Mouse (Mus musculus): ENCODE results near the gene Rreb1. TPM values are rescaled to one million over a fixed set of nuclear protein-coding genes. Genes with fewer than 3 reads are reported as not detected.
A peak's percentile ranks its signal among the peaks of the same experiment; 100 is the strongest.

Rreb1 gene
- polyA plus RNA-seq (2015; fragmentation: Nextera tagmentation; extraction: Ambion mirVana): 14.3 and 14.5 TPM in 2 replicates

DNA sequence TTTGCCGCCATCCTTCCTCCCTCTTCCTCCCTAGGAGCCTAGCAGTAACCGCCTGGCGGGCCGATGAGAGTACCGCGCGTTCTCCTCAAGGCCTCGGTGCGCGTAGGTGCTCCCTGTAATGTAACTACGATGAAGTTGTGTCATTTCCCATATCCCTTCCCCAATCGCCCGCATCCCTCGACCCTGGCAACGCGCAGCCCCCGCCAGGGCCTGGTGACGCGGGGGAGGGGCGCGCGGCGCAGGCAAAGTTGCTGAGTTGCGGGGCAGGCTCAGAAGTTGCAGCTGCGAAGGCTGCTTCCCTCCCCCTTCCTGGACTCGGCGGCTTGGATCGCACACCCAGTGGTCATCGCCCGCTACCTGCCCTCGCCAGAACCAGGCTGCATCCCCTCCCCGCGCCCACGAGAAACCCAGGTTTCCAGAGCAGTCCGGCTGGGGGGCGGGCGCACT lies at the start of gene Rreb1:
TSS of gene Rreb1 (plus strand) at position 254 of the 447 bp plus-strand sequence.
- 0 out of 2 replicates have a peak within 1 kb of the TSS, but pooled peaks have one; percentile 13 for H3K27ac ChIP-seq
- peak; percentile 78 for ATAC-seq (replicated peaks; ENCODE audit: low FRiP score)

DNA sequence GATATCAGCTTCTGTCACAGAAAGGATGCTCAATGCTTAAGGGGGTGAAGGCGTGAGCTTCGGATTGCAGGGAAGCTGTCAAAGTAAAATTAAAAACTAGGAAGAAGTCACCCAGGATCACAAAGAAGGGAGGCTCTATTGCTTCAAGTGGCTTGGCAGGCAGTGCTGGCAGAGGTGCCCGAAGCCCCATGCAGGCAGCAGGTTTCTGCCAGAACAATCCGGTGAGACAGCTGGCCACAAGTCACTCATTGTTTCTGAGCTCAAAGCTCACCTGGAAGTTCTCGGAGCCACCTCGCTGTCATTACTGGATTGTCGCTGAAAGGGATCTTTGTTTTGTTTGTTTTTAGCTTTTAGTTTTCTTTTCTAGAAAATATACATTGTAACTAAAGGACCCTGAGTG lies 49.6 kb upstream of the Rreb1 start:
- no peak overlapping the region for H3K4me2 ChIP-seq
- no peak overlapping the region for H3K4me3 ChIP-seq (replicated peaks)
- H3K27me3 ChIP-seq: no peaks in the 10 kb centered on the region
- H3K9me3 ChIP-seq (replicated peaks): no peaks in the 10 kb centered on the region
- no peak for ATAC-seq (replicated peaks; ENCODE audit: low FRiP score)
- no peak overlapping the region for H3K27ac ChIP-seq
- no peak overlapping the region for H3K9ac ChIP-seq
- H3K36me3 ChIP-seq: no peaks in the 10 kb centered on the region
- WGBS: 85% methylated on average over 7 of the region's 7 CpGs
- H3K4me1 ChIP-seq: no peaks in the 10 kb centered on the region

More for the DNA sequence above, at the start of gene Rreb1:
- H3K4me2 ChIP-seq: peak within 1 kb of the TSS; percentile 100
- under 1% methylated on average over 35 of the region's 37 CpGs for WGBS
- peak within 1 kb of the TSS; percentile 57 for H3K9ac ChIP-seq
- peaks cover 22% of the 10 kb centered on the region for H3K4me1 ChIP-seq
- no peaks in the 10 kb centered on the region for H3K36me3 ChIP-seq
- peaks cover 13% of the 10 kb centered on the region; the same call in 1 of the 2 replicates for H3K27me3 ChIP-seq
- H3K9me3 ChIP-seq (replicated peaks): no peaks in the 10 kb centered on the region
- H3K4me3 ChIP-seq (replicated peaks): peak within 1 kb of the TSS; percentile 59

GRCm38 (mm10) chr13:37731914-37732693 lies 46.1 kb upstream of the Rreb1 start:
- H3K9me3 ChIP-seq (replicated peaks): no peaks in the 10 kb centered on the region
- 66% methylated on average over 12 of the region's 12 CpGs for WGBS
- H3K27ac ChIP-seq: no peak overlapping the region
- ATAC-seq (replicated peaks; ENCODE audit: low FRiP score): no peak
- H3K4me1 ChIP-seq: no peaks in the 10 kb centered on the region
- no peak overlapping the region for H3K4me3 ChIP-seq (replicated peaks)
- H3K36me3 ChIP-seq: no peaks in the 10 kb centered on the region
- no peak overlapping the region for H3K4me2 ChIP-seq
- H3K9ac ChIP-seq: no peak overlapping the region
- H3K27me3 ChIP-seq: no peaks in the 10 kb centered on the region

DNA sequence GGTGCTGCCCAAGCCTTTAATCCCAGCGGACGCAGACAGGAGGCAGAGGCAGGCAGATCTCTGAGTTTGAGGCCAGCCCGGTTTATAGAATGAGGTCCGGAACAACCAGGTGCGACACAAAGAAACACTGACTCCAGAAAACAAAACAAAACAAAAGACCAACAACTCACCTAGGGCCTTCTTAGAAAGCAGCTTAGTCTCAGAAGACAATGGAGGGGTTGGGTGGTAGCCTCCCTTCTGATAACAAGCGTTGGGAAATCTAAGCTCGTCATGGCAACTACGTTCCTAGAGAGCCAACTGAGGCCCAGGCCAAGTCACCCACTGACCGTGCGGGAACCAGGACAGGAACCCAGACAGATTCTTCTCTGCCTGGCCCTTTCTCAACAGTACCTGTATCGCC lies 43.7 kb upstream of the Rreb1 start:
- Histone ChIP-seq H3K9me3 (replicated peaks) (no peaks in the 10 kb centered on the region), H3K9ac (no peak overlapping the region), H3K27ac (no peak overlapping the region), H3K27me3 (no peaks in the 10 kb centered on the region), H3K4me2 (no peak overlapping the region), H3K4me1 (no peaks in the 10 kb centered on the region), H3K4me3 (replicated peaks) (no peak overlapping the region), H3K36me3 (no peaks in the 10 kb centered on the region)
- WGBS: 95% methylated on average over 11 of the region's 11 CpGs
- no peak for ATAC-seq (replicated peaks; ENCODE audit: low FRiP score)

DNA sequence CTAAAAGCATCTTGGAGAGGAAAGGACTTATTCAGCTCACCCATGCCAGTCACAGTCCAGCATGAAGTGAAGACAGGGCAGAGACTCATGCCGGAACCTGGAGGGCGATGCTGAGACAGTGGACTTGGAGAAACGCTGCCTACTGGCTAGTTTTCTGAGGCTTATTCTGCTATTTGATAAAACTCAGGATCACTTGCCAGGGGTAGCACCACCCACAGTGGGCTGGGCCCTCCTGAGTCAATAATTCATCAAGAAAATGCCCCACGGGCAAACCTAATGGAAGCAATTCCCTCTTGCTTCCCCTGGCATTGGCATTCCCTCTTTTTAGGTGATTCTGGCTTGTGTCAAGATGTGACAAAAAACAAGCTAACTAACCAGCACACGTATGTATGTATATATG lies 38.1 kb upstream of the Rreb1 start:
- Histone ChIP-seq H3K9ac (no peak overlapping the region), H3K4me1 (peaks cover 16% of the 10 kb centered on the region), H3K36me3 (no peaks in the 10 kb centered on the region), H3K27me3 (no peaks in the 10 kb centered on the region), H3K27ac (0 out of 2 replicates have a peak overlapping the region, but pooled peaks have one; percentile 5), H3K4me3 (replicated peaks) (no peak overlapping the region), H3K4me2 (no peak overlapping the region), H3K9me3 (replicated peaks) (no peaks in the 10 kb centered on the region)
- ATAC-seq (replicated peaks; ENCODE audit: low FRiP score): no peak
- 81% methylated on average over 5 of the region's 5 CpGs for WGBS

GRCm38 (mm10) chr13:37740752-37741151 lies 37.4 kb upstream of the Rreb1 start:
- Histone ChIP-seq H3K4me1 (peaks cover 16% of the 10 kb centered on the region), H3K27me3 (no peaks in the 10 kb centered on the region), H3K36me3 (no peaks in the 10 kb centered on the region), H3K27ac (0 out of 2 replicates have a peak overlapping the region, but pooled peaks have one; percentile 5), H3K4me2 (no peak overlapping the region), H3K9ac (no peak overlapping the region), H3K4me3 (replicated peaks) (no peak overlapping the region), H3K9me3 (replicated peaks) (no peaks in the 10 kb centered on the region)
- WGBS: 25% methylated on average over 5 of the region's 5 CpGs
- ATAC-seq (replicated peaks; ENCODE audit: low FRiP score): no peak

GRCm38 (mm10) chr13:37742248-37742647 lies 36.0 kb upstream of the Rreb1 start:
- H3K9me3 ChIP-seq (replicated peaks): no peaks in the 10 kb centered on the region
- H3K27me3 ChIP-seq: no peaks in the 10 kb centered on the region
- H3K4me3 ChIP-seq (replicated peaks): no peak overlapping the region
- WGBS: 81% methylated on average over 4 of the region's 4 CpGs
- H3K27ac ChIP-seq: no peak overlapping the region
- no peak for ATAC-seq (replicated peaks; ENCODE audit: low FRiP score)
- H3K36me3 ChIP-seq: no peaks in the 10 kb centered on the region
- H3K4me2 ChIP-seq: no peak overlapping the region
- H3K9ac ChIP-seq: no peak overlapping the region
- H3K4me1 ChIP-seq: peaks cover 16% of the 10 kb centered on the region

DNA sequence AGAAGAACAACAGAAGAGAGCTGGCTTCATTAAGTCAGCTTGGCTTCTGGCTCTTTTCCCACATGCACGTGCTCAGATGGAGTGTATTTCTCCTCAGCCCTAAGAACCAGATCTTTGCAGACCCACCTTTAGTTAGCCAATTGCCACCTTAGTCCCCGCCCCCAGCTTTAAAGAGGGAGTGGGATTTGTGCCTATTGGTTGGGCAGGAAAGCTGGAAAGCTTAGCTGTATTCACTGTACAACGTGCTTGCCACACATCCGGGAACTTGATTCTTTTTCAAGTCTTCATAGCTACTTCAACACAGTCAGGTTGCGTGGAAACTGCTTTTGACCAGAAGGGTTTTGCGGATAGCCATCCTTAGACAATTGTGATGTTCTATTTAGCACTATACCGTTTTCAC lies 30.7 kb upstream of the Rreb1 start:
- Histone ChIP-seq H3K9ac (no peak overlapping the region), H3K27ac (no peak overlapping the region), H3K4me2 (no peak overlapping the region), H3K9me3 (replicated peaks) (no peaks in the 10 kb centered on the region), H3K4me1 (no peaks in the 10 kb centered on the region), H3K27me3 (no peaks in the 10 kb centered on the region), H3K36me3 (no peaks in the 10 kb centered on the region), H3K4me3 (replicated peaks) (no peak overlapping the region)
- no peak for ATAC-seq (replicated peaks; ENCODE audit: low FRiP score)
- 73% methylated on average over 7 of the region's 7 CpGs for WGBS

DNA sequence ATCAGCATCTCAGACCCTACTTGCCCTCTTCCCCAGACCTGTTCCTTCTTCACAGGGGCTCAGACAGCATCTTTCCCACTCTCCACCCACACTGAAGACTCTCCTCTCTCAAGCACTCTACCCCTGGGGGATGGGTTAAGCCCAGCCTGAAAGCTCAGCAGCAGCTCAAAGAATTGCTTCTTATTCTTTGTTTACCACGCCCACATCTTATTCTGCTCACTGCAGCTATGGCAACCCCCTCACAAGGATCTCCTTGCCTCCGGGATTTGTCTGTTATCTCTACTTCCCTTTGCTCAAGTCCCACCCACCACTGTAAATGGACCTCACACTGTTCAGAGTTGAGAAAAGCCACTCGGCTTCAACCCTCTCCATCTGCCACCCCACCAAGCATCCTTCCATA lies 28.7 kb upstream of the Rreb1 start:
- Histone ChIP-seq H3K4me1 (no peaks in the 10 kb centered on the region), H3K9ac (no peak overlapping the region), H3K4me3 (replicated peaks) (no peak overlapping the region), H3K27me3 (no peaks in the 10 kb centered on the region), H3K27ac (no peak overlapping the region), H3K36me3 (no peaks in the 10 kb centered on the region), H3K4me2 (no peak overlapping the region), H3K9me3 (replicated peaks) (no peaks in the 10 kb centered on the region)
- WGBS: 31% methylated on average over 3 of the region's 3 CpGs
- ATAC-seq (replicated peaks; ENCODE audit: low FRiP score): no peak

DNA sequence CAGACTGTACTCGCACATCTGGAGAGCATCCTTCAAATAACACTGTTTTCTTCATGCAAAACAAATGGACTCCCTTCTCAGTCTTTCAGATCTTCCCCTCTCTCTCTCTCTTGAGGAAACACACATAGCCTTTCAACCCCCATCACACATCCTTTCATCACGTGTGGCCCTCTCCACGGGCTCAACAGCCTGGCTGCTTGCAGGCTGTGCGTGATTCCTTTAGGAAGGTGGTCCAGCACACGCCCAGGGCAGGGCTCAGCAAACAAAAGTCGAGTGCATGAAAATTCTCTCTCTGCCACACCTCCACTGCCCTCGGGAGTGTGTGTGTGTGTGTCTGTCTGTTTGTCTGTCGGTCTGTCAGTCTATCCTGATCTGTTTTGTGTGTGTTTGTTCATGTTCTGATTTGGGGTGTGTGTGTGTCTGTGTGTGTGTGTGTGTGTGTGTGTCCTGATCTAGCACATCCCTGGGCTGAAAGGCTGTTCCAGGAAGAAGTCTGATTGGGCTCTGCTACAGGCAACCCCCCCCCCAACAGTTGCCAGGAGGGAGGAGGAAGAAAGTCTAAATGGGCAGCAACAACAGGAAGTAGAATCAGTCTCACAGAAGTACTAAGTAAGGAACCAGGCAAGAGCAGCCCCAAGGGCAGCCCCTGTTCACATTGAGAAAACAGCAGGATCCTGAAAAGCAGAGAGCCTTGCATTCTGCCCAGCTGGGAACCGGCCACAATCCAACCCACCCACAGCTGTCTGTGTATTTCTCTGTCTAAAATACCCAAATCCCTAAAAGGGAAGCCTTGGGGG lies 26.8 kb upstream of the Rreb1 start:
- H3K27ac ChIP-seq: no peak overlapping the region
- no peaks in the 10 kb centered on the region for H3K27me3 ChIP-seq
- ATAC-seq (replicated peaks; ENCODE audit: low FRiP score): no peak
- H3K9me3 ChIP-seq (replicated peaks): no peaks in the 10 kb centered on the region
- H3K4me1 ChIP-seq: no peaks in the 10 kb centered on the region
- H3K36me3 ChIP-seq: no peaks in the 10 kb centered on the region
- no peak overlapping the region for H3K4me2 ChIP-seq
- 54% methylated on average over 9 of the region's 9 CpGs for WGBS
- no peak overlapping the region for H3K9ac ChIP-seq
- H3K4me3 ChIP-seq (replicated peaks): no peak overlapping the region

- H3K4me1 ChIP-seq: peaks cover 12% of the 10 kb centered on the region
- no peak overlapping the region for H3K9ac ChIP-seq
- no peak for ATAC-seq (replicated peaks; ENCODE audit: low FRiP score)
- no peaks in the 10 kb centered on the region for H3K27me3 ChIP-seq
- H3K27ac ChIP-seq: no peak overlapping the region
- no peaks in the 10 kb centered on the region for H3K36me3 ChIP-seq
- no peak overlapping the region for H3K4me2 ChIP-seq
- no peak overlapping the region for H3K4me3 ChIP-seq (replicated peaks)
- WGBS: 81% methylated on average over 10 of the region's 10 CpGs
- H3K9me3 ChIP-seq (replicated peaks): no peaks in the 10 kb centered on the region
These were observed 18.7 kb upstream of the Rreb1 start for GRCm38 (mm10) chr13:37759341-37760012.

DNA sequence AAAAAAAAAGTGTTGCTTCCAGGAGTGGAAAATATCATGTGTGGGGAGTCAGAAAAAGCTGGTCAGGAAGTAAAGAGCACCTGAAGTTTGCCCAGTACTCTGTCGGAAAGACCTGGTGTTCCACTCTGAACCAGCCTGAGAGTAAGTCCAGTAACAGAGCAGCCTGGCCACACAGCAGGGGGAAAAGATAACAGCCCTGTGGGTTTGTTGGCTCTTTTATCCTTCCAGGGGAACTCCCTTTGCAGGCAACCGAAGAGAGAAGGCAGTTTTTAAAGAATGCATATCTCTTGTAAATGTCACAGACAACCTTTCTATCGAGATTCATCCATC lies 18.2 kb upstream of the Rreb1 start:
- Histone ChIP-seq H3K27me3 (no peaks in the 10 kb centered on the region), H3K4me1 (peaks cover 12% of the 10 kb centered on the region), H3K4me3 (replicated peaks) (no peak overlapping the region), H3K9ac (no peak overlapping the region), H3K36me3 (no peaks in the 10 kb centered on the region), H3K27ac (no peak overlapping the region), H3K9me3 (replicated peaks) (no peaks in the 10 kb centered on the region), H3K4me2 (no peak overlapping the region)
- ATAC-seq (replicated peaks; ENCODE audit: low FRiP score): no peak
- 55% methylated on average over 3 of the region's 3 CpGs for WGBS
